Mouse (Mus musculus) midbrain, embryonic 10.5 days (tissue): ENCODE data around the gene E2f2. TPM values are rescaled to one million over a fixed set of nuclear protein-coding genes. Genes with fewer than 3 reads are reported as not detected.
A peak's percentile ranks its signal among the peaks of the same experiment; 100 is the strongest.

ENCODE experiments used
- DNase-seq: peaks from one replicate; pipeline ENCODE4 v3.0.0-alpha.2; 2017; ENCODE audit warnings: low spot score
- H3K27ac ChIP-seq: fragments of 300-500 bp; sonication (generic); replicated peaks from 2 replicates; pipeline ENCODE4 v1.5.1; 2016; ENCODE audit warnings: mild to moderate bottlenecking
- H3K27me3 ChIP-seq: fragments of 300-500 bp; sonication (generic); 2 replicates; pipeline ENCODE4 v1.6.1; 2016; ENCODE audit warnings: low read depth, mild to moderate bottlenecking; ENCODE audit not compliant: poor library complexity, severe bottlenecking
- H3K36me3 ChIP-seq: fragments of 300-500 bp; sonication (generic); 2 replicates; pipeline ENCODE4 v1.6.1; 2016; ENCODE audit warnings: mild to moderate bottlenecking, moderate library complexity
- H3K4me1 ChIP-seq: fragments of 300-500 bp; sonication (generic); 2 replicates; pipeline ENCODE4 v1.6.1; 2016
- H3K4me3 ChIP-seq: fragments of 300-500 bp; sonication (generic); 2 replicates; pipeline ENCODE4 v1.5.1; 2016; ENCODE audit warnings: mild to moderate bottlenecking, moderate library complexity
- H3K9me3 ChIP-seq: fragments of 300-500 bp; sonication (generic); replicated peaks from 2 replicates; pipeline ENCODE4 v1.6.1; 2016; ENCODE audit warnings: mild to moderate bottlenecking
- WGBS: fragments of 180-500 bp; shearing (Covaris S2); methylation state at CpG from one replicate; pipeline ENCODE4 v1.1.7; 2016; 5-methylcytosine and 5-hydroxymethylcytosine counted together
- polyA plus RNA-seq: library from polyadenylated mRNA; unstranded; fragments of >200 nt; fragmentation: Nextera tagmentation; extraction: Ambion mirVana; gene quantifications from 2 replicates; pipeline ENCODE4 v1.2.1, GENCODE M21; 2016

Gene E2f2
- polyA plus RNA-seq: 10.3 and 10.8 TPM in 2 replicates

GRCm38 (mm10) chr4:136172011-136172541 is at the start of gene E2f2:
E2f2 (plus strand) TSS chr4:136172394.
- DNase-seq: peak; percentile 80
- Histone ChIP-seq H3K27me3 (no peaks in the 10 kb centered on the region; the same call in 1 of the 2 replicates), H3K36me3 (peaks cover 5% of the 10 kb centered on the region; the same call in 1 of the 2 replicates), H3K27ac (peak within 1 kb of the TSS; percentile 95), H3K4me3 (peak within 1 kb of the TSS; percentile 91), H3K9me3 (no peaks in the 10 kb centered on the region), H3K4me1 (peaks cover 54% of the 10 kb centered on the region)
- under 1% methylated on average over 35 of the region's 35 CpGs for WGBS

GRCm38 (mm10) chr4:136123111-136123791 is 48.9 kb upstream of the E2f2 start:
- Histone ChIP-seq H3K27ac (peak overlapping the region; percentile 58), H3K4me1 (peaks cover 36% of the 10 kb centered on the region), H3K4me3 (no peak overlapping the region), H3K27me3 (no peaks in the 10 kb centered on the region), H3K9me3 (no peaks in the 10 kb centered on the region), H3K36me3 (no peaks in the 10 kb centered on the region)
- 77% methylated on average over 8 of the region's 8 CpGs for WGBS
- no peak for DNase-seq

- H3K4me1 ChIP-seq: peaks cover 32% of the 10 kb centered on the region
- H3K27ac ChIP-seq: no peak overlapping the region; the same call in 1 of the 2 replicates
- DNase-seq: no peak
- no peaks in the 10 kb centered on the region for H3K9me3 ChIP-seq
- no peak overlapping the region for H3K4me3 ChIP-seq
- 90% methylated on average over 3 of the region's 3 CpGs for WGBS
- no peaks in the 10 kb centered on the region for H3K36me3 ChIP-seq
- no peaks in the 10 kb centered on the region for H3K27me3 ChIP-seq
Measured at GRCm38 (mm10) chr4:136123792-136124161, 48.4 kb upstream of the E2f2 start.

GRCm38 (mm10) chr4:136124581-136124980 is 47.6 kb upstream of the E2f2 start:
- no peaks in the 10 kb centered on the region for H3K36me3 ChIP-seq
- no peak for DNase-seq
- peaks cover 4% of the 10 kb centered on the region; the same call in 1 of the 2 replicates for H3K9me3 ChIP-seq
- no peak overlapping the region for H3K4me3 ChIP-seq
- H3K27me3 ChIP-seq: no peaks in the 10 kb centered on the region
- WGBS: 97% methylated on average over 4 of the region's 4 CpGs
- H3K4me1 ChIP-seq: peaks cover 27% of the 10 kb centered on the region
- H3K27ac ChIP-seq: no peak overlapping the region

GRCm38 (mm10) chr4:136125458-136125857 is 46.7 kb upstream of the E2f2 start:
- Histone ChIP-seq H3K4me3 (no peak overlapping the region), H3K27me3 (no peaks in the 10 kb centered on the region), H3K4me1 (peaks cover 18% of the 10 kb centered on the region), H3K36me3 (no peaks in the 10 kb centered on the region), H3K9me3 (peaks cover 9% of the 10 kb centered on the region), H3K27ac (0 out of 2 replicates have a peak overlapping the region, but pooled peaks have one; percentile 65)
- no peak for DNase-seq
- WGBS: 91% methylated on average over 11 of the region's 11 CpGs

- Histone ChIP-seq H3K27me3 (no peaks in the 10 kb centered on the region), H3K9me3 (peaks cover 9% of the 10 kb centered on the region), H3K4me1 (peaks cover 18% of the 10 kb centered on the region), H3K4me3 (no peak overlapping the region), H3K36me3 (no peaks in the 10 kb centered on the region), H3K27ac (peak overlapping the region; percentile 65)
- no peak for DNase-seq
- WGBS: 77% methylated on average over 5 of the region's 5 CpGs
Measured at GRCm38 (mm10) chr4:136126019-136126418, 46.2 kb upstream of the E2f2 start.

- DNase-seq: no peak
- Histone ChIP-seq H3K27me3 (no peaks in the 10 kb centered on the region), H3K9me3 (peaks cover 9% of the 10 kb centered on the region), H3K4me1 (peaks cover 27% of the 10 kb centered on the region), H3K27ac (peak overlapping the region; percentile 65; the same call in 1 of the 2 replicates), H3K4me3 (no peak overlapping the region), H3K36me3 (no peaks in the 10 kb centered on the region)
- WGBS: 68% methylated on average over 13 of the region's 13 CpGs
Measured at GRCm38 (mm10) chr4:136127670-136128069, 44.5 kb upstream of the E2f2 start.

- Histone ChIP-seq H3K27me3 (no peaks in the 10 kb centered on the region), H3K4me1 (peaks cover 44% of the 10 kb centered on the region), H3K9me3 (peaks cover 9% of the 10 kb centered on the region), H3K27ac (0 out of 2 replicates have a peak overlapping the region, but pooled peaks have one; percentile 67), H3K36me3 (no peaks in the 10 kb centered on the region), H3K4me3 (no peak overlapping the region)
- DNase-seq: no peak
- 94% methylated on average over 1 of the region's 1 CpGs for WGBS
Measured at GRCm38 (mm10) chr4:136129842-136130241, 42.4 kb upstream of the E2f2 start.

GRCm38 (mm10) chr4:136133801-136134200 is 38.4 kb upstream of the E2f2 start:
- Histone ChIP-seq H3K27ac (peak overlapping the region; percentile 99), H3K27me3 (no peaks in the 10 kb centered on the region), H3K4me3 (peak overlapping the region; percentile 52), H3K9me3 (peaks cover 9% of the 10 kb centered on the region), H3K4me1 (peaks cover 69% of the 10 kb centered on the region), H3K36me3 (no peaks in the 10 kb centered on the region)
- WGBS: 12% methylated on average over 9 of the region's 9 CpGs
- no peak for DNase-seq

GRCm38 (mm10) chr4:136134418-136134977 is 37.7 kb upstream of the E2f2 start:
- H3K27me3 ChIP-seq: no peaks in the 10 kb centered on the region
- H3K4me3 ChIP-seq: peak overlapping the region; percentile 52
- peaks cover 5% of the 10 kb centered on the region for H3K9me3 ChIP-seq
- peaks cover 76% of the 10 kb centered on the region for H3K4me1 ChIP-seq
- H3K36me3 ChIP-seq: no peaks in the 10 kb centered on the region
- H3K27ac ChIP-seq: peak overlapping the region; percentile 99
- peak; percentile 76 for DNase-seq
- WGBS: 1% methylated on average over 15 of the region's 15 CpGs

- Histone ChIP-seq H3K4me3 (peak overlapping the region; percentile 52), H3K27ac (peak overlapping the region; percentile 99), H3K4me1 (peaks cover 84% of the 10 kb centered on the region), H3K9me3 (no peaks in the 10 kb centered on the region), H3K27me3 (no peaks in the 10 kb centered on the region), H3K36me3 (no peaks in the 10 kb centered on the region)
- peak; percentile 92 for DNase-seq
- under 1% methylated on average over 50 of the region's 50 CpGs for WGBS
Measured at GRCm38 (mm10) chr4:136134978-136135873, 37.0 kb upstream of the E2f2 start.
